Mouse (Mus musculus): ENCODE measurements around the gene Trappc13.

DNA sequence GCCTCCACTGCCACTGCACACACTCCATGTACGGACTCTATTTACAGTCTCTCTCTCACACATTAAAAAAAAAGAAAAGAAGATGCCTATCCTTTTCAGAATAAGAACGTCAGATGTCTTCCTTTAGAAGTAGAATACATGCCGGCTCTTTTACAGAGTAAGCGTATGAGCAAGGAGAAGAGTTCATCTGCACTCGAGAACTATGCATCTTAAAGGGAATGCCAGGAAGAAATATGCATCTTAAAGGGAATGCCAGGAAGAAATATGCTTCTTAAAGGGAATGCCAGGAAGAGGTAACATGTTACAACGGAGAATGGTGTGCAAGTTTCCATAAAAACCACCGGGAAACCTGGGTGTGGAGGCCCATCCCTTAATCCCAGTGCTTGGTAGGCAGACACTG, 23.2 kb downstream of the Trappc13 start:
- TF ChIP-seq CTCF (IDR thresholded peaks at IDR 0.05; ENCODE audit: low read depth) (no peak), EP300 (IDR thresholded peaks at IDR 0.05; ENCODE audit: low read depth) (no peak)

Measured in heart, postnatal 0 days (tissue).